Mouse (Mus musculus) liver, embryonic 14.5 days (tissue): Measurements from ENCODE around the gene Patl1. TPM values are rescaled to one million over a fixed set of nuclear protein-coding genes. Genes with fewer than 3 reads are reported as not detected.
"Not testable (repeated sequence)": the region's sequence is repeated elsewhere in the genome, so short reads cannot be mapped to it uniquely, and the experiment has no call there.

Source experiments
- ATAC-seq: fragments of 200-750 bp; cut with Nextera tagmentation; 2 replicates; pipeline ENCODE4 v1.8.0; 2017; ENCODE audit warnings: moderate number of reproducible peaks, mild to moderate bottlenecking, moderate library complexity; ENCODE audit not compliant: insufficient read depth
- DNase-seq, 3 experiments: peaks; one replicate each; pipeline ENCODE4 v3.0.0-alpha.2; 2012 to 2013; ENCODE audit warnings: low read depth in 3 of 3, low spot score in 3 of 3
- H3K27ac ChIP-seq: fragments of 300-500 bp; sonication (generic); 2 replicates; pipeline ENCODE4 v1.5.1; 2014; ENCODE audit warnings: moderate library complexity, mild to moderate bottlenecking, control low read depth, inconsistent platforms
- H3K27me3 ChIP-seq: fragments of 300-500 bp; sonication (generic); 2 replicates; pipeline ENCODE4 v1.6.1; 2014; ENCODE audit warnings: mild to moderate bottlenecking, low read length, moderate library complexity; ENCODE audit not compliant: control insufficient read depth, insufficient read depth
- H3K36me3 ChIP-seq: fragments of 300-500 bp; sonication (generic); replicated peaks from 2 replicates; pipeline ENCODE4 v1.6.1; 2014; ENCODE audit warnings: low read depth; ENCODE audit not compliant: control insufficient read depth, insufficient read depth
- H3K4me1 ChIP-seq, 2 experiments: fragments of 200-500 bp in 1 of 2; fragments of 300-500 bp in 1 of 2; sonication (generic) in 1 of 2; replicated peaks; 2 replicates each; pipeline ENCODE4 v1.6.1; 2012 to 2014; ENCODE audit warnings: antibody characterized with exemption in 1 of 2, inconsistent platforms in 1 of 2, low read length in 1 of 2; ENCODE audit not compliant: control insufficient read depth in 2 of 2, insufficient read depth in 2 of 2
- H3K4me2 ChIP-seq: fragments of 300-500 bp; sonication (generic); 2 replicates; pipeline ENCODE4 v1.6.1; 2014; ENCODE audit warnings: low read depth, mild to moderate bottlenecking, control low read depth, moderate library complexity
- H3K4me3 ChIP-seq, 2 experiments: fragments of 200-500 bp in 1 of 2; fragments of 300-500 bp in 1 of 2; sonication (generic) in 1 of 2; 2 replicates each; pipeline ENCODE4 v1.5.1; 2012 to 2014; ENCODE audit warnings: low read depth in 2 of 2, low read length in 2 of 2, mild to moderate bottlenecking in 2 of 2, control low read depth in 1 of 2, inconsistent platforms in 1 of 2, moderate library complexity in 1 of 2; ENCODE audit not compliant: insufficient read depth in 1 of 2
- H3K9ac ChIP-seq: fragments of 300-500 bp; sonication (generic); replicated peaks from 2 replicates; pipeline ENCODE4 v1.6.1; 2014; ENCODE audit warnings: mild to moderate bottlenecking, control low read depth, moderate library complexity
- H3K9me3 ChIP-seq: fragments of 300-500 bp; sonication (generic); 2 replicates; pipeline ENCODE4 v1.6.1; 2016; ENCODE audit warnings: low read length, mixed read lengths; ENCODE audit not compliant: control insufficient read depth
- CTCF ChIP-seq: IDR thresholded peaks from 2 replicates; pipeline ENCODE4 v1.5.1; 2016; ENCODE audit warnings: antibody characterized with exemption, low read depth, control low read depth
- EP300 ChIP-seq: IDR thresholded peaks from 2 replicates; pipeline ENCODE4 v1.6.1; 2016; ENCODE audit warnings: antibody characterized with exemption, low read depth
- WGBS: fragments of 180-500 bp; shearing (Covaris S2); extraction: QIAGEN DNeasy Blood & Tissue Kit; methylation state at CpG from one replicate; pipeline ENCODE4 v1.1.7; 2014; ENCODE audit not compliant: insufficient replicate concordance; 5-methylcytosine and 5-hydroxymethylcytosine counted together
- polyA plus RNA-seq, 2 experiments: library from polyadenylated mRNA; depleted of rRNA in 1 of 2; stranded (reverse) in 1 of 2; unstranded in 1 of 2; fragments of >200 nt; fragmentation: Nextera tagmentation in 1 of 2; extraction: Ambion mirVana in 1 of 2; gene quantifications; 2 replicates each; pipeline versions ENCODE4 v1.2.1 to v1.2.3; 2012 to 2014

Patl1 gene
- polyA plus RNA-seq, 2 experiments: 6.0 to 8.7 TPM

DNA sequence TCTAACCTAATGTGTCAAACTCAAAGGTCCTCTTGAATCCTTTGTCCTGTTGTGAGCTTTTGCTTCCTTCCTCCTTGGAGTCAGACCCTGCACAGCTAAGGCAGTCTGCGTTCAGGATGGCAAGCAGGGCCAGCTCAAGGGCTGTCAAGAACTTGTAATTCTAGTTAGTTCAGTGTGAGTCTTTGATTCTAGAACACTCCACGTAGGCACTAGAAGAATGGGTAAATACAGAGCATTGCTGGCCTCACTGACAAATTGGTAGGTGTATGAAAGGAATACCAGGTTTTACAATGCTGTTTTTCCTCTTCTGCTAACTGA is 62.0 kb downstream of the Patl1 start:
- H3K9ac ChIP-seq: no peak overlapping the region
- no peak for TF ChIP-seq CTCF
- no peak for TF ChIP-seq EP300
- DNase-seq (no peak), ATAC-seq (no peak)
- 81% methylated on average over 2 of the region's 2 CpGs for WGBS
- H3K4me2 ChIP-seq: no peak overlapping the region
- peaks cover 10 to 13% of the 10 kb centered on the region in 2 experiments for H3K4me1 ChIP-seq
- H3K27ac ChIP-seq: no peak overlapping the region
- H3K4me3 ChIP-seq: no peak overlapping the region
- H3K9me3 ChIP-seq: no peaks in the 10 kb centered on the region
- peaks cover 78% of the 10 kb centered on the region for H3K36me3 ChIP-seq
- H3K27me3 ChIP-seq: no peaks in the 10 kb centered on the region

DNA sequence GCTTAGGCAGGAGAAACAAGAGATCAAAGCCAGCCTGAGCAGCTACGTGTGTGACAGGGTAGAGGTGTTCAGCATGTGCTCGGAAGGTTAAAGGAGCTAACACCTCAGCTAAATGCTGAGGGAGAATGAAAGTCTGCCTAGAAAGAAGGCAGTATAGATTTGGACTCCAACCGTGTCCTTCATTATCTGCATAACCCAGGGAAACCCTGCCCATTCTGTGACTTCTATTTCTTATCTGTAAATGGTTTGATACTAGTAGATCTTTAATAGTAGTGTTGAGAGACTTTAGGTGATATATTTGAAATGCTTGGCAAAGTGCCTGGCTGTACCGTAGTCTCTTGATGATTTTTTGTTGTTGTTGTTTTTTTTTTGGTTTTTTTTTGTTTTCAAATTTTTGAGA is 63.5 kb downstream of the Patl1 start:
- DNase-seq (peak in 2 of 3 experiments; percentile 25 to 30), ATAC-seq (peak; percentile 47; the same call in 1 of the 2 replicates)
- Histone ChIP-seq H3K4me1 (peaks cover 10% of the 10 kb centered on the region in 2 experiments), H3K4me3 (no peak overlapping the region), H3K27ac (no peak overlapping the region), H3K4me2 (peak overlapping the region; percentile 32), H3K36me3 (peaks cover 91% of the 10 kb centered on the region), H3K9me3 (no peaks in the 10 kb centered on the region), H3K9ac (peak overlapping the region; percentile 18), H3K27me3 (no peaks in the 10 kb centered on the region)
- no peak for TF ChIP-seq EP300
- no peak for TF ChIP-seq CTCF
- WGBS: 31% methylated on average over 4 of the region's 4 CpGs

DNA sequence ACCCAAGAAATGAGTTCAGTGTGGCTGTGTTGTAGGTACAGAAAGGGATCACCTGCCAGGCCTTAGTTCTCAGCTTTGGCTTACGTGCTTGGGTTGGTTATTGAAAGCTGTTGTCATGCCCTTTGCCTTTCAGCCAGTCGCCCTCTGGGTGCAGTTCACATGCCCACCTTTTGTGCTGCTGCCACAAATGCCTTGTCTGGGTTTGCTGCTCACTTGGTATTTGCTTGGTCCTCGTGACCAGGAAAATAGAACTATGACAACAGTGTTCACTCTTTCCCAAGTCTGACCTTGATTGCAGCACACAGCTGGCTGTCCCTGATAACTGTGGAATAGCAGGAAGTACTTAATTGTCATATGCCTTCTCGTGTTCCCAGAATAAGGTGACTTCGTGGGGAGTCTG is 65.2 kb downstream of the Patl1 start:
- no peaks in the 10 kb centered on the region for H3K27me3 ChIP-seq
- peaks cover 84% of the 10 kb centered on the region for H3K36me3 ChIP-seq
- no peak for DNase-seq
- peaks cover 10% of the 10 kb centered on the region in 2 experiments for H3K4me1 ChIP-seq
- no peak overlapping the region for H3K4me3 ChIP-seq
- no peak overlapping the region for H3K27ac ChIP-seq
- WGBS: 62% methylated on average over 5 of the region's 5 CpGs
- no peak overlapping the region for H3K9ac ChIP-seq
- H3K4me2 ChIP-seq: no peak overlapping the region
- H3K9me3 ChIP-seq: no peaks in the 10 kb centered on the region
- TF ChIP-seq EP300 (no peak), CTCF (no peak)
- no peak for ATAC-seq

DNA sequence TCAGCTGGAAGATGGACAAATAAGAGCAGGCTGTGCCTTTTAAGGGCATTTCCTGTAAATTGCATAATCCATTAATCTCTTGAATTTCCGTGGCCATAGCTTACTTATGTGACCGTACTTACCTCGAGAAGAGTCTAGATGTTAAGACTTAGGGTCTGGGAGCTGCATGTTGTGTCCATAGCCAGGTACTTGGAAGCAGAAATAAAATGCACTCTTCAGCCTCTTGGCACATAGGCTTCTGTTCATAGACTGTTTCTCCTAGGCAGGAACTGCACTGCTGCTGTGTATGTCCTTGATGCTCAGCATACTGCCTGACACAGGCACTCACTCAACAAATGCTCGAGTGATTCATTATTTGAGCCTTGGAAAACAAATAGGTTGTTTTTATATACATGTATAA is 68.3 kb downstream of the Patl1 start:
- no peak overlapping the region for H3K27ac ChIP-seq
- no peak overlapping the region for H3K4me2 ChIP-seq
- no peak overlapping the region for H3K4me3 ChIP-seq
- H3K9me3 ChIP-seq: no peaks in the 10 kb centered on the region
- no peak for TF ChIP-seq EP300
- TF ChIP-seq CTCF: no peak
- no peaks in the 10 kb centered on the region for H3K27me3 ChIP-seq
- H3K4me1 ChIP-seq: peaks cover 2 to 3% of the 10 kb centered on the region in 2 experiments
- no peak overlapping the region for H3K9ac ChIP-seq
- ATAC-seq (no peak), DNase-seq (no peak)
- H3K36me3 ChIP-seq: peaks cover 80% of the 10 kb centered on the region
- WGBS: 74% methylated on average over 4 of the region's 4 CpGs

DNA sequence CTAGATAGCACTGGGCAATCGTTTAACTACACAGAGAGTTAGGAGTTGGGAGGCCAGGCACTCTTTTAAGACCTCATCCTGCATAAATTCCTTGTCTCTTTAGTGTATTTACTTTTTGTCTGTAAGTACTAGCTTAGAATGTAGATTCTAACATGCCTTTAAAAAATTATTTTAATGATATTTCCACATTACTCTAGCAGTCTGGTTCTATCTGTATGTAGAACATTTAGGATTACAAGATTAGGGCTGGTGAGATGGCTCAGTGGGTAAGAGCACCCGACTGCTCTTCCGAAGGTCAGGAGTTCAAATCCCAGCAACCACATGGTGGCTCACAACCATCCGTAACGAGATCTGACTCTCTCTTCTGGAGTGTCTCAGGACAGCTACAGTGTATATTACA is 72.4 kb downstream of the Patl1 start:
- ATAC-seq, H3K4me3 ChIP-seq, H3K27ac ChIP-seq, H3K4me2 ChIP-seq, DNase-seq, H3K4me1 ChIP-seq, H3K9me3 ChIP-seq, H3K27me3 ChIP-seq, H3K9ac ChIP-seq: not testable (repeated sequence)
- H3K36me3 ChIP-seq: peaks cover 63% of the 10 kb centered on the region
- 72% methylated on average over 5 of the region's 5 CpGs for WGBS

DNA sequence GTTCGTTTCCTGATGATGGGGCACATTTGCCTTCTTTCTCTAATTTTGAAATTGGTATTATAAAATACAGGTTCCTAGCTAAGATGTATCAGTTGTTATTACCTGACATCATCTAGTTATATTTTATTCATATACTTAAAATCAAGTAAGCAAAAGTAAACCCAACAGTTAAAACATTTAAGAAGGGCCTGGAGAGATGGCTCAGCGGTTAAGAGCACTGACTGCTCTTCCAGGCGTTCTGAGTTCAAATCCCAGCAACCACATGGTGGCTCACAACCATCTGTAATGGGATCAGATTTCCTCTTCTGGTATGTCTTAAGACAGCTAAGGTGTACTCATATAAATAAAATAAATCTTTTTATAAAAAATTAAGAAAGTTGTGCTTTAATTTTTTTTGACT is 75.6 kb downstream of the Patl1 start:
- TF ChIP-seq CTCF (no peak), EP300 (no peak)
- Histone ChIP-seq H3K4me3 (no peak overlapping the region), H3K4me2 (no peak overlapping the region), H3K36me3 (peaks cover 61% of the 10 kb centered on the region), H3K4me1 (no peaks in the 10 kb centered on the region), H3K9me3 (no peaks in the 10 kb centered on the region), H3K27me3 (no peaks in the 10 kb centered on the region), H3K27ac (no peak overlapping the region), H3K9ac (no peak overlapping the region)
- 84% methylated on average over 3 of the region's 3 CpGs for WGBS
- ATAC-seq (no peak), DNase-seq (no peak)
